8 mouse cellular contexts compared by ENCODE assay signal in genomic region chr16:94724747-94725211, GRCm38 (mm10).
DNase-seq lines count a peak whose midpoint lies in the region; ATAC-seq and TF ChIP-seq lines count a peak whose summit lies in the region.

No protein-coding gene starts in this region.

- no peaks in the 10 kb centered on the region for H3K79me2 ChIP-seq in liver, adult 2 months (ENCODE audit: control insufficient read depth, insufficient read depth, low read length)

- H3K4me3 ChIP-seq in liver, adult 2 months (ENCODE audit: insufficient read depth, low read depth, low read length): peak overlapping the region; percentile 8; the same call in 1 of the 2 replicates
- H3K4me3 ChIP-seq in lung, embryonic 16.5 days (ENCODE audit: low read length): peak overlapping the region; percentile 50

- no peak for TF ChIP-seq POLR2A in liver, adult 2 months (IDR thresholded peaks at IDR 0.05; ENCODE audit: extremely low read depth, insufficient read depth, low read length)

- H3K4me2 ChIP-seq in lung, embryonic 16.5 days (ENCODE audit: low read depth, low read length): peak overlapping the region; percentile 67

- TF ChIP-seq CTCF in liver, adult 2 months (IDR thresholded peaks at IDR 0.05; ENCODE audit: low read depth, low read length): no peak

- no peaks in the 10 kb centered on the region for H3K27me3 ChIP-seq in liver, adult 2 months (ENCODE audit: control insufficient read depth, insufficient read depth, low read length)
- no peaks in the 10 kb centered on the region for H3K27me3 ChIP-seq in lung, embryonic 16.5 days (ENCODE audit: control insufficient read depth, insufficient read depth, low read depth, low read length)

- H3K27ac ChIP-seq in liver, adult 2 months (replicated peaks; ENCODE audit: insufficient read depth, low read depth, low read length): no peak overlapping the region
- no peak overlapping the region for H3K27ac ChIP-seq in lung, embryonic 16.5 days (ENCODE audit: low read length)

- peaks cover 8% of the 10 kb centered on the region; the same call in 1 of the 2 replicates for H3K9me3 ChIP-seq in lung, embryonic 16.5 days (ENCODE audit: control insufficient read depth, low read length)

- no peak overlapping the region for H3K9ac ChIP-seq in liver, adult 2 months (ENCODE audit: low read depth, low read length)
- peak overlapping the region; percentile 63; the same call in 1 of the 2 replicates for H3K9ac ChIP-seq in lung, embryonic 16.5 days (ENCODE audit: low read length)

- peaks cover 2% of the 10 kb centered on the region; the same call in 1 of the 2 replicates for H3K4me1 ChIP-seq in liver, adult 2 months (ENCODE audit: control insufficient read depth, insufficient read depth, low read length)
- peaks cover 7% of the 10 kb centered on the region; the same call in 1 of the 2 replicates for H3K4me1 ChIP-seq in lung, embryonic 16.5 days (replicated peaks; ENCODE audit: control insufficient read depth, insufficient read depth, low read length)

- ATAC-seq in lung, embryonic 16.5 days (ENCODE audit: low read depth): 0 out of 2 replicates have a peak, but pooled peaks have one; percentile 21

- 4% methylated on average over 18 of the region's 18 CpGs for WGBS in liver, adult 2 months
- 1% methylated on average over 18 of the region's 18 CpGs for WGBS in lung, embryonic 16.5 days

- no peaks in the 10 kb centered on the region for H3K36me3 ChIP-seq in liver, adult 2 months (ENCODE audit: control insufficient read depth, insufficient read depth, low read length)
- H3K36me3 ChIP-seq in lung, embryonic 16.5 days (ENCODE audit: control insufficient read depth, insufficient read depth, low read length): no peaks in the 10 kb centered on the region

- no peak for DNase-seq in liver, adult 2 months (ENCODE audit: extremely low read depth, low read depth, low spot score)
- no peak for DNase-seq in liver
- peak; percentile 47 to 69 for DNase-seq in cerebellum, adult 18-20 months
- DNase-seq in frontal cortex, postnatal 10 days (ENCODE audit: low spot score in 2 of 2): peak; percentile 43 to 44
- peak; percentile 40 to 74 for DNase-seq in layer of hippocampus, adult 18-20 months (ENCODE audit: low spot score in 2 of 2)
- DNase-seq in retina, embryonic 14.5 days (ENCODE audit: low spot score): peak; percentile 33
- DNase-seq in urinary bladder, postnatal 10 days (ENCODE audit: low spot score): no peak

Comparison
In these comparisons a context has a peak if more than half of its experiments do, and no peak if none do; other contexts are left out.
1. DNase-seq: peak in cerebellum, adult 18-20 months (2 of 2), frontal cortex, postnatal 10 days (2 of 2), layer of hippocampus, adult 18-20 months (2 of 2) and retina, embryonic 14.5 days (single experiment); none in liver, adult 2 months (single experiment), liver (single experiment) and urinary bladder, postnatal 10 days (single experiment).